Mouse (Mus musculus) megakaryocyte, embryonic 14.5 days (primary cell): ENCODE data around the gene Gse1. TPM values are rescaled to one million over a fixed set of nuclear protein-coding genes. Genes with fewer than 3 reads are reported as not detected.

Experiments used
- H3K27me3 ChIP-seq: replicated peaks from 2 replicates; pipeline ENCODE3; 2012; ENCODE audit warnings: inconsistent platforms
- H3K36me3 ChIP-seq: replicated peaks from 2 replicates; pipeline ENCODE3; 2012; ENCODE audit warnings: low read length, inconsistent platforms, mixed read lengths
- H3K4me1 ChIP-seq: 2 replicates; pipeline ENCODE4 v1.6.1; 2012; ENCODE audit warnings: inconsistent platforms
- H3K4me3 ChIP-seq: replicated peaks from 2 replicates; pipeline ENCODE3; 2012; ENCODE audit warnings: moderate library complexity, mild to moderate bottlenecking, inconsistent platforms
- H3K9me3 ChIP-seq: 2 replicates; pipeline ENCODE4 v1.6.1; 2012; ENCODE audit warnings: inconsistent platforms
- FLI1 ChIP-seq: IDR thresholded peaks from 2 replicates; pipeline ENCODE4 v1.6.1; 2012; ENCODE audit warnings: low read length, inconsistent platforms, mixed read lengths
- GATA1 ChIP-seq: IDR thresholded peaks from 3 replicates; pipeline ENCODE4 v1.6.1; 2012; ENCODE audit warnings: mixed read lengths, low read length, inconsistent platforms, borderline replicate concordance
- polyA plus RNA-seq: library from polyadenylated mRNA; stranded (reverse); fragments of >175 nt; gene quantifications from 2 replicates; pipeline ENCODE4 v1.2.3, GENCODE M21; 2012; ENCODE audit warnings: low replicate concordance; ENCODE audit not compliant: insufficient read depth

The Gse1 gene
- polyA plus RNA-seq, 1 experiment = 163 TPM

GRCm38 (mm10) chr8:120282465-120282864 is 54.2 kb downstream of the Gse1 start:
- Histone ChIP-seq H3K4me3 (no peak overlapping the region), H3K36me3 (no peaks in the 10 kb centered on the region), H3K9me3 (no peaks in the 10 kb centered on the region), H3K4me1 (peaks cover 64% of the 10 kb centered on the region), H3K27me3 (peaks cover 44% of the 10 kb centered on the region)
- TF ChIP-seq GATA1 = no peak
- no peak for TF ChIP-seq FLI1

- no peaks in the 10 kb centered on the region for H3K36me3 ChIP-seq
- no peak overlapping the region for H3K4me3 ChIP-seq
- TF ChIP-seq FLI1 (no peak), GATA1 (no peak)
- peaks cover 71% of the 10 kb centered on the region for H3K4me1 ChIP-seq
- no peaks in the 10 kb centered on the region for H3K9me3 ChIP-seq
- H3K27me3 ChIP-seq = peaks cover 26% of the 10 kb centered on the region
Observed at GRCm38 (mm10) chr8:120284265-120284664, 56.0 kb downstream of the Gse1 start.

- Histone ChIP-seq H3K27me3 (peaks cover 22% of the 10 kb centered on the region), H3K4me1 (peaks cover 78% of the 10 kb centered on the region), H3K9me3 (no peaks in the 10 kb centered on the region), H3K36me3 (no peaks in the 10 kb centered on the region), H3K4me3 (peak overlapping the region; percentile 21)
- TF ChIP-seq GATA1 (no peak), FLI1 (no peak)
Observed at GRCm38 (mm10) chr8:120285033-120285432, 56.8 kb downstream of the Gse1 start.

GRCm38 (mm10) chr8:120285878-120286277 is 57.6 kb downstream of the Gse1 start:
- Histone ChIP-seq H3K4me1 (peaks cover 80% of the 10 kb centered on the region), H3K36me3 (no peaks in the 10 kb centered on the region), H3K4me3 (no peak overlapping the region), H3K9me3 (no peaks in the 10 kb centered on the region), H3K27me3 (peaks cover 19% of the 10 kb centered on the region)
- TF ChIP-seq GATA1 (no peak), FLI1 (no peak)

GRCm38 (mm10) chr8:120288122-120288908 is 60.1 kb downstream of the Gse1 start:
- H3K4me1 ChIP-seq = peaks cover 87% of the 10 kb centered on the region
- peaks cover 15% of the 10 kb centered on the region for H3K27me3 ChIP-seq
- TF ChIP-seq FLI1 (no peak), GATA1 (0 out of 3 replicates have a peak, but pooled peaks have one; percentile 13)
- H3K36me3 ChIP-seq = no peaks in the 10 kb centered on the region
- H3K4me3 ChIP-seq = peak overlapping the region; percentile 76
- H3K9me3 ChIP-seq = no peaks in the 10 kb centered on the region

GRCm38 (mm10) chr8:120289191-120289590 is 60.9 kb downstream of the Gse1 start:
- Histone ChIP-seq H3K9me3 (no peaks in the 10 kb centered on the region), H3K27me3 (peaks cover 10% of the 10 kb centered on the region), H3K36me3 (no peaks in the 10 kb centered on the region), H3K4me3 (no peak overlapping the region), H3K4me1 (peaks cover 88% of the 10 kb centered on the region)
- TF ChIP-seq FLI1 (no peak), GATA1 (no peak)

- peaks cover 88% of the 10 kb centered on the region for H3K4me1 ChIP-seq
- no peak for TF ChIP-seq GATA1
- no peak for TF ChIP-seq FLI1
Observed at GRCm38 (mm10) chr8:120289698-120290181, 61.5 kb downstream of the Gse1 start.

GRCm38 (mm10) chr8:120290614-120291013 is 62.4 kb downstream of the Gse1 start:
- Histone ChIP-seq H3K4me3 (no peak overlapping the region), H3K9me3 (no peaks in the 10 kb centered on the region), H3K36me3 (no peaks in the 10 kb centered on the region), H3K27me3 (peaks cover 10% of the 10 kb centered on the region), H3K4me1 (peaks cover 88% of the 10 kb centered on the region)
- no peak for TF ChIP-seq GATA1

More at GRCm38 (mm10) chr8:120289698-120290181, 61.5 kb downstream of the Gse1 start:
- no peaks in the 10 kb centered on the region for H3K36me3 ChIP-seq
- H3K27me3 ChIP-seq = peaks cover 10% of the 10 kb centered on the region
- H3K4me3 ChIP-seq = no peak overlapping the region
- H3K9me3 ChIP-seq = no peaks in the 10 kb centered on the region

- H3K9me3 ChIP-seq = no peaks in the 10 kb centered on the region
- TF ChIP-seq FLI1 (no peak), GATA1 (no peak)
- H3K4me1 ChIP-seq = peaks cover 89% of the 10 kb centered on the region
- no peaks in the 10 kb centered on the region for H3K36me3 ChIP-seq
- H3K27me3 ChIP-seq = peaks cover 9% of the 10 kb centered on the region
- no peak overlapping the region for H3K4me3 ChIP-seq
Observed at GRCm38 (mm10) chr8:120291650-120292049, 63.4 kb downstream of the Gse1 start.

GRCm38 (mm10) chr8:120292316-120293107 is 64.3 kb downstream of the Gse1 start:
- Histone ChIP-seq H3K4me3 (no peak overlapping the region), H3K27me3 (peaks cover 12% of the 10 kb centered on the region), H3K9me3 (no peaks in the 10 kb centered on the region), H3K36me3 (no peaks in the 10 kb centered on the region), H3K4me1 (peaks cover 94% of the 10 kb centered on the region)
- TF ChIP-seq FLI1 (no peak), GATA1 (no peak)
